ENCODE assay signal across 17 mouse cellular contexts in genomic region chr6:119199274-119199879, GRCm38 (mm10). TPM values are rescaled to one million over a fixed set of nuclear protein-coding genes. Genes with fewer than 3 reads are reported as not detected.
A peak's percentile ranks its signal among the peaks of the same experiment; 100 is the strongest.
DNase-seq lines count a peak whose midpoint lies in the region; TF ChIP-seq lines count a peak whose summit lies in the region.
"Had no signal": no experiment of that assay in that cellular context is flagged by ENCODE, and none has a peak within 500 bp of the region (broad histone marks: within the 10 kb centered on the region; RNA-seq: fewer than 3 reads in every experiment).

No protein-coding gene starts in this region.

- TF ChIP-seq POLR2A in spleen, adult 2 months (IDR thresholded peaks at IDR 0.05; ENCODE audit: low read depth, low read length), result no peak

- peak overlapping the region; percentile 64 for H3K27ac ChIP-seq in layer of hippocampus, adult 2 months
- peak overlapping the region; percentile 0; the same call in 1 of the 2 replicates for H3K27ac ChIP-seq in spleen, adult 2 months (ENCODE audit: insufficient read depth, low read length)
- H3K27ac ChIP-seq: embryonic facial prominence, embryonic 10.5 days had no signal

- H3K4me3 ChIP-seq in layer of hippocampus, adult 2 months, result no peak overlapping the region
- no peak overlapping the region for H3K4me3 ChIP-seq in spleen, adult 2 months (ENCODE audit: extremely low read depth, insufficient read depth, insufficient read length)
- H3K4me3 ChIP-seq: embryonic facial prominence, embryonic 10.5 days; erythroblast, embryonic 14.5 days had no signal

- peaks cover 20% of the 10 kb centered on the region for H3K36me3 ChIP-seq in spleen, adult 2 months (ENCODE audit: control insufficient read depth, insufficient read depth, low read length)

- H3K4me1 ChIP-seq in spleen, adult 2 months (ENCODE audit: control insufficient read depth, insufficient read depth, insufficient read length), result no peaks in the 10 kb centered on the region

- intact Hi-C loops in gastrocnemius, postnatal 36 days (cut with DNase I), result no loop called here

- no peaks in the 10 kb centered on the region for H3K27me3 ChIP-seq in spleen, adult 2 months (ENCODE audit: control insufficient read depth, insufficient read depth, low read length)
- H3K27me3 ChIP-seq: CH12.LX had no signal

- no peak for TF ChIP-seq CTCF in layer of hippocampus, adult 2 months (conservative IDR thresholded peaks at IDR 0.05)
- TF ChIP-seq CTCF in spleen, adult 2 months (IDR thresholded peaks at IDR 0.05; ENCODE audit: extremely low read depth, insufficient read depth, insufficient read length, insufficient replicate concordance), result no peak

- DNase-seq in gastrocnemius, postnatal 25 days, result peak; percentile 2
- DNase-seq in gastrocnemius, postnatal 36 days, result no peak
- no peak for DNase-seq in layer of hippocampus, adult 2 months (ENCODE audit: low spot score in 2 of 2)
- DNase-seq in layer of hippocampus, postnatal 10 days (ENCODE audit: low spot score in 2 of 2), result no peak
- DNase-seq in spleen, adult 2 months (ENCODE audit: low read depth in 1 of 2, low spot score in 2 of 2), result no peak
- DNase-seq in spleen, adult 12 weeks (ENCODE audit: low spot score), result no peak
- DNase-seq in kidney, postnatal 36 days, result no peak
- no peak for DNase-seq in cerebellum, adult 18-20 months
- DNase-seq: cerebellum, postnatal 25 days; kidney, postnatal 25 days; thymus, postnatal 36 days had no signal

- WGBS in spleen, adult 2 months, result 86% methylated on average over 8 of the region's 8 CpGs

RNA-seq across cellular contexts. Expression of gene Cacna1c, which starts 3.2 kb away (rescaled TPM):
- 1 to 10 TPM; 2.1 to 2.7 TPM for total RNA-seq in gastrocnemius, postnatal 25 days (2021)
- total RNA-seq in gastrocnemius, postnatal 36 days (2021), result 1 to 10 TPM; 1.5 to 2.3 TPM
- total RNA-seq in layer of hippocampus, adult 2 months (2021), result 10 to 100 TPM; 86.4 to 90.0 TPM
- 10 to 100 TPM; 72.7 to 76.0 TPM for total RNA-seq in layer of hippocampus, postnatal 10 days (2021)
- 1.1 and 1.2 TPM in 2 replicates for polyA plus RNA-seq in spleen, adult 2 months (2012; rRNA removed)
- total RNA-seq: granulocyte monocyte progenitor cell, adult 5-6 weeks; hematopoietic stem cell, adult 5-6 weeks had no signal

RNA-seq across cellular contexts. Expression of gene Dcp1b, which starts 24.3 kb away (rescaled TPM):
- total RNA-seq in gastrocnemius, postnatal 25 days (2021), result 1 to 10 TPM; 3.9 to 4.2 TPM
- total RNA-seq in gastrocnemius, postnatal 36 days (2021), result 1 to 10 TPM; 3.1 to 4.0 TPM
- total RNA-seq in layer of hippocampus, adult 2 months (2021), result 10 to 100 TPM; 18.6 to 21.2 TPM
- total RNA-seq in layer of hippocampus, postnatal 10 days (2021), result 10 to 100 TPM; 16.4 to 22.6 TPM
- 18.1 and 23.6 TPM in 2 replicates for polyA plus RNA-seq in spleen, adult 2 months (2012; rRNA removed)

RNA-seq across cellular contexts. Expression of gene Cacna2d4, which starts 36.9 kb away (rescaled TPM):
- 1 to 10 TPM; 1.5 to 2.3 TPM for total RNA-seq in gastrocnemius, postnatal 25 days (2021)
- total RNA-seq in gastrocnemius, postnatal 36 days (2021), result 1 to 10 TPM in 1 of 2 experiments, under 1 TPM in 1; 0.87 to 3.1 TPM
- 1 to 10 TPM; 1.8 to 1.9 TPM for total RNA-seq in layer of hippocampus, adult 2 months (2021)
- total RNA-seq in layer of hippocampus, postnatal 10 days (2021), result 1 to 10 TPM; 1.1 to 2.0 TPM
- polyA plus RNA-seq in spleen, adult 2 months (2012; rRNA removed), result 4.5 and 6.6 TPM in 2 replicates
- polyA plus RNA-seq: embryonic facial prominence, embryonic 10.5 days; erythroblast, embryonic 14.5 days; liver, embryonic 11.5 days had no signal

Comparison
In these comparisons a context has a peak if more than half of its experiments do, and no peak if none do; other contexts are left out.
1. RNA of gene Cacna1c, which starts 3.2 kb away (total RNA-seq): 86.4 to 90.0 TPM in layer of hippocampus, adult 2 months and 72.7 to 76.0 TPM in layer of hippocampus, postnatal 10 days; 2.1 to 2.7 TPM in gastrocnemius, postnatal 25 days and 1.5 to 2.3 TPM in gastrocnemius, postnatal 36 days; every median in the first group is over 10 times any median in the second.